Mouse (Mus musculus) heart, postnatal 4 days (tissue): Measurements from ENCODE around the gene Dusp10. TPM values are rescaled to one million over a fixed set of nuclear protein-coding genes. Genes with fewer than 3 reads are reported as not detected.
A peak's percentile ranks its signal among the peaks of the same experiment; 100 is the strongest.

ENCODE experiments used
- DNase-seq: peaks from one replicate; pipeline ENCODE4 v3.0.0; 2021
- total RNA-seq, 2 experiments: library from RNA; stranded (reverse); gene quantifications; 2 replicates each; pipeline ENCODE4 v1.2.3; 2021

The Dusp10 gene
- total RNA-seq, 2 experiments from 2014 or later: 11.3 to 13.8 TPM

DNA sequence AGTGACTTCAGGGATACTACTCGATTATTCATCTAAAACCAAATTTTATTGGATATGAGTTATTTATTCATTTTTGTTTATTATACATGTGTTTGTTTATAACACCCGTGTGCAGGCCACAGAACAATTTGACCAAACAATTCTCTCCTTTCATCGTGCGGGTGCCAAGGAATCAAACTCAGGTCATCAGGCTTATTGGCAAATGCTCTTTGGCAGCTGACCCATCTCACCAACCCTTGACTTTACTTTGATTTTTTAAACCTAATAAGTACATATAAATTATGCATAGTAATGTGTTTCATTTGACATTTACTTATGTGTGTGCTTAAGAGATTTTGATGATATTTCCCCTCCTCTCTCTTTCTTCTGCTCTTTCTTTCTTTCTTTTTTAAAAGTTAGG lies 94.3 kb downstream of the Dusp10 start:
- DNase-seq: no peak

DNA sequence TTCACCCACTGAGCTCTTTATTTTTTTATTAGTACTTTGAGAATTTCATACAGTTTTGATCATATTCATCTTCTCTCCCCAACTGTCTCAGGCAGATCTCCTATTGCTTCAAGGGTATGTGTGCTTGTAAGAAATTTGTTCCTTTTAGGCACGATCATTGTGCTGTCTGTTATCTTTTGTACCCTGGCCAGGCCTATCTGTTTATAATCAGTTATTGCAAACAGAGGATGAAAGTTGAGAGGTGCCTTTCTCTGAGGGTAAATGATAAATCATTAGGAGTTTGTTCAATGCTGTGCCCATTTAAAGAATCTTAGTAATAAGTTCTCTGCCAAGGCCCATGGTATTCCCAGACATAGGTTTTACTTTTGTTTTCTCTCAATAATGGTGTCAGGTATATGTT lies 95.2 kb downstream of the Dusp10 start:
- no peak for DNase-seq

GRCm38 (mm10) chr1:184117586-184117985 lies 104.5 kb downstream of the Dusp10 start:
- DNase-seq: peak; percentile 17

DNA sequence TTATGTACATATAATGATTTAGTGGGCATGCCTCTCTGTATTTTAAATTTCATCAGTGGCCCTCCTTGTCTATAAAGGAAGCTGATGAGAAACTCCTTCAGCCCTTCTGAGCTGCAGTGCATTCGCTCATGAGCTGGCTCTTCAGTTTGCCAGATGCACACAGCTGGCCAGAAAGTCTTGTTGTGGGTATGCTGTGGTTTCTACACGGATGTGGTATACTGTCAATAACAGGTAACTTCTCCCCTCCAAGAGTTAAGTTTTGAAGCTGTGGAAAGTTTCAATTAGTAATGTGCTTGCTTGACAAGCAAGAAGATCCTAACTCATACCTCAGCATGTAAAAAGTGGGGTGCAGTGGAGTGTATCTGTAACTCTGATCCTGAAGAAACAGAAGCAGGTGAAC lies 104.9 kb downstream of the Dusp10 start:
- no peak for DNase-seq

GRCm38 (mm10) chr1:184118586-184118985 lies 105.5 kb downstream of the Dusp10 start:
- DNase-seq: no peak

Other genes starting within 250 kb of the Dusp10 start
- gene 1700056E22Rik, start 21.0 kb downstream of the Dusp10 start, total RNA-seq: 1 to 10 TPM; 1.8 to 2.6 TPM